ENCODE assay signal across 25 mouse cellular contexts in the genomic region with DNA sequence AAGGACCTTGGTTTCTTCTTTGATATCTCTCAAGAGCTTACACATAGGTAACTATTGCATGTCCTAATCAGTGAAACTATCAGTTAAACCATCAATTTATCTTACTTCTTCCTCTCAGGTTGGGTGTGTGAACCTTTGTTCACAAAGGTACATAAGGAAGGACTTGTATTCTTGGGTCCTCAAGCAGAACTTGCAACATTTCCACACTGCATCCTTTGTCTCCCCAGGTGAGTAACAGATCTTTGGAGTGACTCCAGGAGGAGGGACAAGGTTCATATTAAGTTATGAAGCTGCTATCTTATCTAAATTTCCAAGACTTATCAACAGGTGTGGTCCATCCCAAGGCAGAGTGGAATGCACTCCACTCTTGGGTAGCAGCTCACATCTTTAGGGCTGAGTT.
"Had no signal": no experiment of that assay in that cellular context is flagged by ENCODE, and none has a peak within 500 bp of the region (broad histone marks: within the 10 kb centered on the region; RNA-seq: fewer than 3 reads in every experiment).

No protein-coding gene starts in this region.

- H3K4me1 ChIP-seq: hindbrain, embryonic 10.5 days; hindbrain, embryonic 12.5 days; kidney, embryonic 15.5 days; limb, embryonic 13.5 days; limb, embryonic 15.5 days; liver, embryonic 13.5 days; liver, embryonic 15.5 days had no signal

- H3K9me3 ChIP-seq: hindbrain, embryonic 12.5 days had no signal

- H3K4me3 ChIP-seq: heart, adult 2 months; hindbrain, embryonic 10.5 days; hindbrain, embryonic 12.5 days; kidney, embryonic 15.5 days; layer of hippocampus, adult 2 months; limb, embryonic 13.5 days; limb, embryonic 15.5 days; liver, embryonic 13.5 days; liver, embryonic 15.5 days had no signal

- H3K9ac ChIP-seq: hindbrain, embryonic 12.5 days; hindbrain, embryonic 14.5 days; kidney, embryonic 15.5 days; limb, embryonic 13.5 days; limb, embryonic 15.5 days; liver, embryonic 13.5 days; liver, embryonic 15.5 days; liver, postnatal 0 days had no signal

- H3K4me2 ChIP-seq: heart, embryonic 11.5 days; hindbrain, embryonic 12.5 days; hindbrain, embryonic 14.5 days; kidney, embryonic 15.5 days; limb, embryonic 13.5 days; limb, embryonic 15.5 days; liver, embryonic 13.5 days; liver, embryonic 15.5 days had no signal

- DNase-seq: gastrocnemius, postnatal 14 days; gastrocnemius, postnatal 36 days; heart, adult 2 months; heart, postnatal 10 days; heart, postnatal 4 days; kidney, adult 11 months; kidney, adult 2 months; kidney, adult 9 months; kidney, postnatal 14 days; kidney, postnatal 36 days; left cerebral cortex, postnatal 4 days; liver, embryonic 13.5 days; liver, postnatal 0 days had no signal

- ATAC-seq: hindbrain, embryonic 16.5 days; inflammation-experienced regulatory T-cells, adult 6 months; liver, postnatal 0 days had no signal

- H3K27me3 ChIP-seq: hindbrain, embryonic 12.5 days; kidney, embryonic 15.5 days; limb, embryonic 13.5 days; limb, embryonic 15.5 days; liver, embryonic 13.5 days; liver, embryonic 15.5 days had no signal

- H3K36me3 ChIP-seq: hindbrain, embryonic 10.5 days; hindbrain, embryonic 12.5 days; kidney, embryonic 15.5 days; limb, embryonic 13.5 days; limb, embryonic 15.5 days; liver, embryonic 13.5 days; liver, embryonic 15.5 days had no signal

- H3K27ac ChIP-seq: heart, adult 2 months; hindbrain, embryonic 10.5 days; hindbrain, embryonic 12.5 days; hindbrain, embryonic 14.5 days; kidney, embryonic 15.5 days; kidney, postnatal 0 days; layer of hippocampus, adult 2 months; limb, embryonic 13.5 days; limb, embryonic 15.5 days; liver, embryonic 13.5 days; liver, embryonic 15.5 days had no signal
